Mouse (Mus musculus) hematopoietic stem cell, adult 5-6 weeks (primary cell): ENCODE results near the gene Mettl7a3. TPM values are rescaled to one million over a fixed set of nuclear protein-coding genes. Genes with fewer than 3 reads are reported as not detected.
A peak's percentile ranks its signal among the peaks of the same experiment; 100 is the strongest.
"Not testable (repeated sequence)": the region's sequence is repeated elsewhere in the genome, so short reads cannot be mapped to it uniquely, and the experiment has no call there.

ENCODE experiments used
- ATAC-seq, 2 experiments: fragments of 125-278 bp in 1 of 2; replicated peaks in 1 of 2; 2 replicates each; pipeline ENCODE4 v1.8.0; 2016 to 2017; ENCODE audit warnings: inconsistent platforms in 2 of 2, mild to moderate bottlenecking in 2 of 2, moderate number of reproducible peaks in 2 of 2, low read depth in 1 of 2, moderate TSS enrichment in 1 of 2; ENCODE audit not compliant: low FRiP score in 2 of 2, poor library complexity in 2 of 2, severe bottlenecking in 2 of 2, insufficient read depth in 1 of 2, low TSS enrichment in 1 of 2
- total RNA-seq: library from RNA; stranded (forward); fragments of 172-1452, 232-1000 nt; gene quantifications from 2 replicates; pipeline ENCODE4 v1.2.3, GENCODE M21; 2017

Mettl7a3 gene
- total RNA-seq, 1 experiment from 2014 or later = not detected

DNA sequence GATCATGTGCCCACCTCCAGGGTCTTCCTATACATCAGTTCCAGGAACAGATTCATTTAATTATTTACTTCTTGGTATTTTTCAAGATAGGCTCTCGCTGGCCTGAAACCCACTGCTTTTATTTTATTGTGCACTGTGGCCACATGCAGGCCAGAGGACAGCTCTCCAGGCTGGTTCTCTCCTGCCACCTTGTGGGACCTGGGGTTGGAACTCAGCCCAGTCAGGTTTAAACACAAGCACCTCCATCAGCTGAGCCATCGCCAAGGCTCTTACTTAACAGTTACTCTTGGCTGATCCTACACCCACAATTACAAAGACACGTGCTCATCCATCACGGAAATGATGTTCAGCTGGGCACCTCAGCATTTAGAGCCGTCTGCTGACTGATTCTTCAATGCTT is 13.6 kb upstream of the Mettl7a3 start:
- peak; percentile 52 to 75; a peak in 1 of 4 replicates for ATAC-seq

DNA sequence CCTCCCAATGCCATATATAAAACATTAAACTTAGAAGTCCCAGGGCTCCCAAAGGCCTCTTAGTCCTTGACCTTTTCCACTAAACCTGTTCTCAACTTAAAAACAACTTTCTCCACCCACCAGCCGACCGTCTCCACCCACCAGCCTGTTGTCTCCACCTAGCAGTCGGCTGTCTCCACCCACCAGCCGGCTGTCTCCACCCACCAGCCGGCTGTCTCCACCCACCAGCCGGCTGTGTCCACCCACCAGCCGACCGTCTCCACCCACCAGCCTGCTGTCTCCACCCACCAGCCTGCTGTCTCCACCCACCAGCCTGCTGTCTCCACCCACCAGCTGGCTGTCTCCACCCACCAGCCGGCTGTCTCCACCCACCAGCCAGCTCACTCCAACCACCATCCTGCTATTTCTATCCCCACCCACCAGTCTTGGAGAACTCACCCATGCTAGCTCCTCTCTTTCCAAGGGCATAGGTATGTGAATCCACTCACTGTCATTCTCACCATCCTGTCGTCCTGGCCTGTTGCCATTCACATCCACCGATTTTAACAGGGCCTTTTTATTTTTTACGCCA is 10.6 kb upstream of the Mettl7a3 start:
- ATAC-seq = peak in 1 of 2 experiments; percentile 58; a peak in 2 of 4 replicates

DNA sequence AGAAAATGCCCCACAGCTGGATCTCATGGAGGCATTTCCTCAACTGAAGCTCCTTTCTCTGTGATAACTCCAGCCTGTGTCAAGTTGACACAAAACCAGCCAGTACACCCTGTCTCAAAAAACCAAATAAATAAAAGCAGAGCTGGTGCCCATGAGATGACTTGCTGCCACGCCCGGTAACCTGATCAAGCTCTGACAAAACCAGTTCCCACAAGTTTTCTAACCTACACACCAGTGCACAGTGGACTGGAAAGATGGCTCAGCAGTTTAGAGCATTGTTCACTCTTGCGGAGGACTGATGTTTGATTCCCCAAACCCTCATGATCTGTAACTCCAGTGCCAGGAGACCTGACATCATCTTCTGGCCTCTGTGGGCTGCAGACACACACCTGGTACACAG is 9.5 kb upstream of the Mettl7a3 start:
- no peak for ATAC-seq

DNA sequence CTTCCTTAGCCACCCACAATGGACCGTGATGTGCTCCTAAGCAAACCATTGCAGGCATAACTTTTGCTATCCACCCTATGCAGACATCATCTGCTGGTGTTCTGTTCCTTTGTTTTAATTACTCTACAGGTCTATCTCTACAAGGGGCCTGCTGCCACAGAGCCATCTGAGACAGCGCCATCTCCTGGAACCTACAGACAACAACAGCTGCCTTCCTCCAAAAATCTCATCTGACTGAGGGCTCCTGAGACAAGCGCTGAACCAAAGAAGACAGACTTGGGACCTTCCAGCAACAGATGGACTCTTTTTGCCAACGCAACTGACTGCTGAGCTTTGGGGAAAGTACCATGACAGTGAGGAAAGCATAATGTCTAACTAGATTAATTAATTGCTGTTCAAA is 6.6 kb upstream of the Mettl7a3 start:
- ATAC-seq = not testable (repeated sequence)

DNA sequence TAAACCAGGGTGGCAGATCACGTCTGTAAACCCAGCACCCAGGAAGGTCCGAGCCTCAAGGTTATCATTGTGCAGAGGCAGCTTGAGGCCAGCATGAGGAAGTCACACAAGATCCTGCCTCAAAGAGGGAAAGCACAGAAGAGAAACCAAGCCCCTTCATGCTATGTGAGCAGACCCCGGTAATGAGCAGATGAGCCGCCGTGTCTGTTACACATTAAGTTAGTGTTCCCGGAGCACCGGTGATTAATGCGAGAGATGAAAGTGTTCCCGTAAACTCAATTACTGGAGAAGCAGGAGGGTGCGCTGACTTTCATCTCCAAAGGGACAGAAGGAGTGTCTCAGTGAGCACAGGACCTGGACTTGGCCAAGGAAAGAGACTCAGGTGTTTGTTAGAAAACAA is 5.4 kb upstream of the Mettl7a3 start:
- not testable (repeated sequence) for ATAC-seq

DNA sequence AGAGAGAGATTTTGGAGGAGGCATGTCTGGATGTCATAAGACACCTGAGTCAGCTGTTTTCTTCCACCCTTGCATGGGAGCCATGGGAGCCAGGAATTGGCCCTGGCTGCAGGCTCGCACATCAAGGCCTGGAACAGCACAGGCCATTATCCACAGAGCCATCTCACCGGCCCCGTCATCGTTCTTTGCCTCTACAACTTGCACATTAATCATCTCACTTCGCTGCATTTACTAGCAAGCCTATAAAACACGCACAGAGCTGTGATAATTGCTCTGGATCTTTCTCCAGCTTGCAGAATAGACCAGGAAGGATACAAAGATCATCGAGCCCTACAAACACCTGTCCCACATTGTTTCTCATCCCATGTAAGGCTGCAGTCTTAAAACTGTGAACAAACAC is 4.0 kb upstream of the Mettl7a3 start:
- ATAC-seq = no peak

DNA sequence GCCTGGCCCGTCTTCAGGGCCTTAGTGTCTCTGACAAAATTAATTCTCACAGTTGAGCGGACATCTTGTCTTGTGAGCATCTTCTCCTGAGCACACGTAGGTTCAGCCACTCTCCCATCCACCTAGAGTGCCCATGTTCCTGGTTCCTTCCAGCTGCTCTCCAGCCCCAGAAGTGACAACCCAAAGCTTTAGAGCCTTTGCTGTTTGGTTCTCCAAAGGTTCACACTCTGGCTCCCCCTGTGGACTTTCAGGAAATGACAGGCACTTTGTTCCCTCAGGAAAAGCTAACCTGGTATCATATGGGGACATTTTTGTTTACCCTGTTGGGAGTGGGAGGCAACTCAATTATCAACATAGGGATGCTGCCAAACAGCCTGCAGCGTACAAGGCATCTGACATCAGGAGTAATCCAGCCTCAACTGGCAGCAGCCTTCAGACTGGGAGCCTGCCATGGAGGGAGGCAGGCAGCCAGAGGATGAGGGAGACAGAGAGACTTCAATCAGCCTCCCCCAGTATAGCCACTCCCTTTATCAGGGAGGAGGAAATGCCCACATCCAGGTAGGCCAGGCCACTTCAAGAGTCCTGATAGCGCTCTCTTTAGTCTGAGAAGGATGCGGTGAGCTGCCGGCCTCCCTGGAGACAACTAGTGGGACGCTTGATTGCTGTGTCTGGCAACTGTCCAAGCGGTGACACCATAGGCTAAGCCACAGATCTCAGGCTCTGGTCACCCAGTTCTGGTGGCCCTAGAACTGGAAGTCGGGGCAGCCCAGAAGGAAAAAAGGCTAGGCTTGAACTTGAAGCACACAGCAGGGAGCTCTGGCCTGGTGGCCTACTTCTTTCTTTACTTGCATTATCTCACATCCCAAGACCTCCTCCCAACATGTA is 2.4 kb upstream of the Mettl7a3 start:
- peak; percentile 40 to 64; a peak in 3 of 4 replicates for ATAC-seq

DNA sequence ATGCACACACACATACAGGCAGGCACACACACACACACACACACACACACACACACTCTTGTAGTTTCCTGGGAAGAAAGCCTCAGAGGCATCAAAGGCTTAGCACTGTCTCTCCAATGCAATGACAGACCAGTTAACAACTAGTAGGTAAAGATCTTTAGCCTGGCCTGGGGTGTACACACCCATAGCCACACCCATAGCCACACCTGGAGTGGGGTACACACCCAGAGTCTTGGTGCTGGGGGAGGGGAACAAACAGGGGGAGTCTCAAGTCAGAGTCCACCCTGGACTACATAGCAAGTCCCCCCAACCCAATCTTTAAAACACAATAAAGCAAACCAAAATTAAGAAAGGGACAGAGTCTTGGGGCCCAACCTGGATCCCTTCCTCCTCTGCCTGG is 2.6 kb downstream of the Mettl7a3 start:
- ATAC-seq = not testable (repeated sequence)

DNA sequence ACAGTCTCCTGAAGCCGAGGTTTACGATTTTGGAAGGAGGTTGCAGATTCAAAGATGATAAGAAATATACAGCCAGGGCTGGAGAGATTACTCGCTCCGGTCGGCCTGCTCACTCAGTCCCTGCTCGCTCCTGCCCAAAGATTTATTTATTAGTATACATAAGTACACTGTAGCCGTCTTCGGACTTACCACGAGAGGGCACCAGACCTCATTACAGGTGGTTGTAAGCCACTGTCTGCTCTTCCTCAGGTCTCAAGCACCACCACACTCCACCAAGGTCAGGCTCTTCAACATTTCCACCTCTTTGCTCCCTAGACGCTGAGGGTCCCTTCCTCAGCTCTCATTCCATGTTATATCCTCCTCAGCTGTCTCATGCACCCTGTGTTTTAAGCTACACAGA is 3.1 kb downstream of the Mettl7a3 start:
- peak; percentile 74 to 82 for ATAC-seq

DNA sequence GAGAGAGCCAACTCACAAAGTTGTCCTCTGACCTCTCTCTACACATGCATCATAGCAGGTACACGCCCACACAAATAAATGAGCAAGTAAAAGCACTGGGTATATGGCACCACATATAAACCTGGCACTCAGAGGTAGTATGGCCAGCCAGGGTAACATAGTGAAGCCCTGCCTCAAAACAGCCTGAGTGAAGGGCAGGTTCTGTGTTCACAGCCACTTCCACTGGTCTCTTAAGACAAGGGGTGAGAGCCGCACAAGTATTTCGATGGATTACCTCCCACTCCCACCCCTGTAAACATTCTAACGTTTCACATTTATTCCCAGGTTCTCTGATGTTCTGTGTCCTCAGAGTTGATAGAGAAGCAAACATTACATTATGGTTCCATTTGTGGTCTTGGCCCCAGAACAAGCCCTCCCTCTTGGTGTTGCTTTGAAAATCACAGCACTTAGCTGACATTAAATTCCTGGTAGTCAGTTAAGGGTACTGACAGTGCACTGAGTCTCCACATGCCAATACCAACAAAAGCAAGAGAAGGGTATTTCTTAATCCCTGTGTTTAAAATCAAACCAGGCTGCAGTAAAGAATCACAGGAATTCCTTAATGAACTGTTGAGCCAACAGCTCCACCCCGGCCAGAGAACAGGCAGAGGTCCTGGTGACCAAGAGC is 6.7 kb downstream of the Mettl7a3 start:
- not testable (repeated sequence) for ATAC-seq

DNA sequence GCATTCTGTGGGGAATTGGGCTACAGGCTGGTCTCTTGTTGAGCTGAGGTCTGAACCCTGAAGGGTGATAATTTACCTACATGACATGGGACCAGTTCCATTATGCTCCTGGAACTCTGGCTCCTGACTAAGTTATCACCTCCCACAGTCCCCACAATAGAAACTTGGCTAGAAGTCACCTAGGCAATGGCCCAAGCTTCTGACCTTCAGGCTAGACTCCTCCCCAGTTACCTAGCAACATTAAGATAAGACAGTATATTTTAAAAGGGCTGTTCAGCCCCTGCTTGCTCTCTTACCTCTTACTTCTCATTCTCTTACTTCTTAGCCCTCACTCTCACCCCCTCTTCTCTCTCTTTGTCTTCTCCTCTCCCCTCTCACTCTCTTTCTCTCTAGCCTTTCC is 10.8 kb downstream of the Mettl7a3 start:
- no peak for ATAC-seq

DNA sequence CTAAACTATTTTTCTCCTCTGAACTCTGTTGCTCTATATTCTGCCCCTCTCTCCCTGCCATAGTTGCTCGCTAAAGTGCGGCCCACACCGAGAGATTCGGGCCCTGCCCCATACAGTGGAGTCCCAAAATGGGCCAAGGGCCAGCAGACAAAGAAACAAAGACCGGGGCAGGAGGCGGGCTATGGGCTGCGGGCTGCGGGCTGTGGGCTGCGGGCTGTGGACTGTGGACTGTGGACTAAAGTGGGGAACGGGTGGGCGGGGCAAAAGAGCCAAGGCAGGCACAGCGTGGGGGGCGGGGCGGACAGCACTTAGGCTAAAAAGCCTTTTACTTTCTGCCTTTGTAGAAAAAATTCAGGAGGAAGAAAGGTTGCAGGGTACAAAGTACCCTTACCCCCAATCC is 12.0 kb downstream of the Mettl7a3 start:
- ATAC-seq = no peak

DNA sequence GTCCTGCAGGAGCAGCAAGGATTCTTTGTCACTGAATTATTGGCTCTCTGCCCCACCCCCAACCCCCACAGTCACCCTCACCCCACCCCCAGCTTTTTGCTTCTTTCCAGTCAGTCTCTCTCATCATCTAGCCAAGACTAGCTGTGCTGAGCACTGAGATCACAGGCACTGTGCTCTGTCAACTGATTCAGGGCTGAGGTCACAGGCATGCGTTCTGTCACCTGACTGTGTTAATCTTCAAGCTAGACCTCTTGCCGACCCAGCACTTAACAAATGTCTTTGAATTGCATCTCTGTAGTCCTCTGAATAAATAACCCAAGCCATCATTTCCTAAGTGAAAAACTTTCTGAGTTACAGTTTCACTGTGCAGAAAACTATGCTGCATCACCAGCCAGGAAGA is 14.8 kb downstream of the Mettl7a3 start:
- ATAC-seq = no peak

DNA sequence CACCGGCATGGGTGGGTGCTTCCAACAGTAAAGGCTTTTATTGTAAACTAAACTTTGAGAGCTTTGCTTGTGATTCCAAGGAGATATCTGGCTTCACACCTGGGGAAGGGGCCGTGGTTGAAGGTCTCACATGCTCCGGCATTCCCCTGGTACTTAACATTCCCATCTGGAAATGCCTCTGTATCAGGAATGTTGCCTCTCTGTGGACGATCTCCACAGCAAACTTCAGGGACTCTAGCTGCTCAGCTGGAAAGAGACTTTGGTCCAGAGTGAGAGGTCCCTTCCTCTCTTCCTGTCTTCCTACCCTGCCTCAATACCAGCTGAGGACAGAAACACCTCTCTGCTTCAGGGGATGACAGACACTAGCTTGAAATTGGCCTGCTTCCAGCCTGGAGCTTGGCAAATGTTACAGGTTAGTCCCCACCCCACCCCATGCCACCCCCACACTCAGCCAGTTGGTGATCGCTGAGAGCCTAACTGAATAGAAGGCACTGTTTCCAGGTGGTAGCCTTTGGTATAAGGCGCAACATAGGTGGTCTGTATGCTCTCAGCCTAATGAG is 16.9 kb downstream of the Mettl7a3 start:
- ATAC-seq = no peak

DNA sequence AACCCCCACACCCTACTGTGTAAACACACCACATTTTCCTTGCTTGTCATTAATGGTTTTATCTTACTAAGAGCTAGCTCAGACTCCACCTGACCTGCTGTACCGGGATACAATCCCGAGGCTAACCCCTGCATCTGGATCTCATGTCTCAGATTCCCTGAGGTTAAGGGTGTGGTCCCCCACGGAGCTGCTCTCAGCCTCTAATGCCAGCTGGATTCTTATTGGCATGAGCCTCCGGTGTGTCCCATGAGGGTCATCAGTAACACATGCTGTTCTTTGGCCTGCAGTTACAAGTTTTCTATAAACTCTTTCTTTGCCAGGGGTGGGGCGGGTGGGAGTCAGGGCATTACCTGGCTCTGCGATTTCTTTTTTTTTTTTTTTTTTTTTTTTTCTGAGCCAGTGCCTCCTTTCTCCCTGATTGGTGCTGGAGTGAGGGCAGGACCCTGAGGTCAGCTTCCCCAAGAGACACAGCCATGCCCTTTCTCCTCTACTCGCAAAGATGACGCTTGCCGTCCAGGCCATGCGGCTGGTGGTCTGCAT is 18.1 kb downstream of the Mettl7a3 start, which contains the start of the genes Methig1 and Mettl7a2:
Gene Methig1, plus strand, starts transcription at position 439 of the 540 bp plus-strand sequence.
Gene Mettl7a2, plus strand, starts transcription at position 490 of the 540 bp plus-strand sequence.
- ATAC-seq = no peak

DNA sequence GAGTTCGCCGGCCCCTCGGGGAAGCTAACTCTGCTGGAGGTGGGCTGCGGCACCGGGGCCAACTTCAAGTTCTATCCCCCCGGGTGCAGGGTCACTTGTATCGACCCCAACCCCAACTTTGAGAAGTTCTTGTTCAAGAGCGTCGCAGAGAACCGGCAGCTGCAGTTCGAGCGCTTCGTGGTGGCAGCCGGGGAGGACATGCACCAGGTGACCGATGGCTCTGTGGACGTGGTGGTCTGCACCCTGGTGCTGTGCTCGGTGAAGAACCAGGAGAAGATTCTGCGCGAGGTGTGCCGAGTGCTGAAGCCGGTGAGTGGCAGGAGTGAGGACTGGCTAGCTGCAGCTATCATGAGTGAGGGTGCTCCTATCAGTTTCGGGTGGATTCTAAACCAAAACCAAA is 18.7 kb downstream of the Mettl7a3 start:
- not testable (repeated sequence) for ATAC-seq

DNA sequence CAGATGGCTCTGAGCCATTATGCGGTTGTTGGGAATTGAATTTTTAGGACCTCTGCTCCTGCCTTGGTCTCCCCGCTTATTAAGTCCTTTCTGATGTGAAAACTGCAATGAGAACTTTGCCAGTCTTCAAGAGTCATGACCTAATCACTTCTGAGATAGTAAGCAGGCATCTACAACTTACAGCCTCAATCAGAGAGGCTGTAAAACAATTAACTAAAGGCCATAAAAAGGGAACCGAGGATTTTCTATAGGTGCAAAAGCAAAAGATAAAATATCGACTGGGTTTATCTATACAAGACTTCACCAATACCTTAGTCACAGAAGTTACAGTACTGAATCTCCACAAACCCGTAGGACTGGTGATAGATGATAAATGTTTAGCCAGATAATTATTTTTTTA is 21.1 kb downstream of the Mettl7a3 start:
- no peak for ATAC-seq
